Mouse (Mus musculus) bone marrow macrophage, adult 2 months (primary cell): Measurements from ENCODE around the gene Vmn2r112. TPM values are rescaled to one million over a fixed set of nuclear protein-coding genes. Genes with fewer than 3 reads are reported as not detected.
"Not testable (repeated sequence)": the region's sequence is repeated elsewhere in the genome, so short reads cannot be mapped to it uniquely, and the experiment has no call there.

Source experiments
- H3K27ac ChIP-seq: 2 replicates; pipeline ENCODE4 v1.5.1; 2012; ENCODE audit warnings: low read depth, low read length; ENCODE audit not compliant: insufficient read depth
- H3K4me1 ChIP-seq: 2 replicates; pipeline ENCODE4 v1.6.1; 2012; ENCODE audit warnings: low read length; ENCODE audit not compliant: control insufficient read depth, insufficient read depth
- H3K4me3 ChIP-seq: 2 replicates; pipeline ENCODE4 v1.5.1; 2012; ENCODE audit warnings: mild to moderate bottlenecking, low read length, moderate library complexity; ENCODE audit not compliant: insufficient read depth
- CTCF ChIP-seq: IDR thresholded peaks from 2 replicates; pipeline ENCODE4 v1.5.1; 2012; ENCODE audit warnings: low read depth, mild to moderate bottlenecking, low read length, moderate library complexity
- POLR2A ChIP-seq: IDR thresholded peaks from 2 replicates; pipeline ENCODE4 v1.6.1; 2012; ENCODE audit warnings: mild to moderate bottlenecking, low read depth, low read length, borderline replicate concordance
- polyA plus RNA-seq: library from polyadenylated mRNA; stranded (reverse); fragments of >200 nt; gene quantifications from 2 replicates; pipeline ENCODE4 v1.2.4, GENCODE M21; 2012; ENCODE audit not compliant: missing spikeins, insufficient read depth, insufficient read length

Vmn2r112 gene
- polyA plus RNA-seq: 0.11 TPM in 1 of 2 replicates, not detected in the other

DNA sequence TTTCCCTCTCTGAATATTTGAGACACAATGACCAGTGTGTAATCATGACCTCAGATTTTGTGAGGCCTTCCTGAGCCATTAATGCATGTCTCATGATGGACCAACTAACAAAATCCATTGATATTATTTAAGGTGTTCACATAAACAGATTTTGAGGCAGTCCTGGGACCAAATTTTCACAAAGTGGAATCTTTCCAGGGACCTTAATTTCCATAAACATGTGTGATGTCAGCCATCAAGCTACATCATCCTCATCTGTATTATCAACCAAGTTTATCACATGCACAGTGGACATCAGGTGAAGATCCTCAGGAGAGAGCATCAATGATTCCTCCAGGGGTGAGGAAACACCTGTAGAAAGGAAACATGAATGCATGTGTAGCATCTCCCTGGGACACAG is at the start of gene Vmn2r112:
Vmn2r112 (plus strand) TSS at position 301 of the 400 bp plus-strand sequence.
- H3K4me3 ChIP-seq, H3K4me1 ChIP-seq, H3K27ac ChIP-seq: not testable (repeated sequence)

DNA sequence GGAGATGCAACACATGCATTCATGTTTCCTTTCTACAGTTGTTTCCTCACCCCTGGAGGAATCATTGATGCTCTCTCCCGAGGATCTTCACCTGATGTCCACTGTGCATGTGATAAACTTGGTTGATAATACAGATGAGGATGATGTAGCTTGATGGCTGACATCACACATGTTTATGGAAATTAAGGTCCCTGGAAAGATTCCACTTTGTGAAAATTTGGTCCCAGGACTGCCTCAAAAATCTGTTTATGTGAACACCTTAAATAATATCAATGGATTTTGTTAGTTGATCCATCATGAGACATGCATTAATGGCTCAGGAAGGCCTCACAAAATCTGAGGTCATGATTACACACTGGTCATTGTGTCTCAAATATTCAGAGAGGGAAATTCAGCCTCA is 27.4 kb upstream of the Vmn2r112 start, which contains the start of gene Vmn2r111:
Vmn2r111 (minus strand) TSS at position 101 of the 400 bp plus-strand sequence.
- H3K4me1 ChIP-seq, H3K27ac ChIP-seq, H3K4me3 ChIP-seq: not testable (repeated sequence)

DNA sequence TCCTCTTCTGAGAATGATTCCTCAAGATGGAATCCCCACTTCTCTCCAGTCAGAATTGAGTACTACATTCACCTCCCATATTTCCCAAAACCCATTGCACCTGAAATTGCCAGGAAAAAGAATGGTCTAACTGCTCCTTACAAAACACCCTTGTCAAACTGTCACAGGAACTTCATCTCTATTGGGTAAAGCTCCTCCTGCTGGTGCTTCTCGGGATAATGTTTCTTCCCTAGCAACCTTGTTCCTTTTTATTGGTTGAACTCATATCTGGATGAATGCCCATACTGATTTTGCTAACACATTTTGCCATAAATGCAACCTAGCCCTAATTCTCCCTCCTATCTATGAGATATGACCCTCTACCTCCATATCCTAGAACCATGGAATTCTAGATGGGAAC is 29.9 kb downstream of the Vmn2r112 start:
- no peak overlapping the region for H3K4me3 ChIP-seq
- no peak overlapping the region for H3K27ac ChIP-seq
- TF ChIP-seq CTCF (no peak), POLR2A (no peak)
- no peaks in the 10 kb centered on the region for H3K4me1 ChIP-seq

Other genes starting within 250 kb of the Vmn2r112 start
- gene Zfp944, start 239.6 kb upstream of the Vmn2r112 start, polyA plus RNA-seq: 13.3 and 14.5 TPM in 2 replicates
- gene Zfp758, start 239.5 kb upstream of the Vmn2r112 start, polyA plus RNA-seq: 10.0 and 11.1 TPM in 2 replicates
- gene Zfp946, start 176.7 kb upstream of the Vmn2r112 start, polyA plus RNA-seq: 12.8 and 15.9 TPM in 2 replicates
- not detected in 2 replicates for gene Vmn2r111, start 27.5 kb upstream of the Vmn2r112 start, polyA plus RNA-seq